Mouse (Mus musculus) ES-Bruce4 (cell line): ENCODE data around the gene Nat8f4. TPM values are rescaled to one million over a fixed set of nuclear protein-coding genes. Genes with fewer than 3 reads are reported as not detected.
"Not testable (repeated sequence)": the region's sequence is repeated elsewhere in the genome, so short reads cannot be mapped to it uniquely, and the experiment has no call there.

Experiments used
- H3K27ac ChIP-seq: 2 replicates; pipeline ENCODE4 v1.5.1; 2012; ENCODE audit warnings: low read length, inconsistent platforms; ENCODE audit not compliant: insufficient read depth
- H3K27me3 ChIP-seq: 2 replicates; pipeline ENCODE4 v1.6.1; 2012; ENCODE audit warnings: mild to moderate bottlenecking, low read length, inconsistent platforms; ENCODE audit not compliant: control insufficient read depth, poor library complexity, insufficient read depth, severe bottlenecking
- H3K36me3 ChIP-seq: 2 replicates; pipeline ENCODE4 v1.6.1; 2012; ENCODE audit warnings: inconsistent platforms, mild to moderate bottlenecking, low read length, moderate library complexity; ENCODE audit not compliant: control insufficient read depth, poor library complexity, insufficient read depth, severe bottlenecking
- H3K4me1 ChIP-seq: one replicate; pipeline ENCODE4 v1.8.1; 2011; ENCODE audit warnings: low read length; ENCODE audit not compliant: control insufficient read depth, insufficient read depth
- H3K4me3 ChIP-seq: 2 replicates; pipeline ENCODE4 v1.5.1; 2011; ENCODE audit warnings: low read depth, mild to moderate bottlenecking, low read length
- H3K9ac ChIP-seq: 2 replicates; pipeline ENCODE4 v1.6.1; 2012; ENCODE audit warnings: low read depth, mild to moderate bottlenecking, inconsistent platforms; ENCODE audit not compliant: poor library complexity, severe bottlenecking
- H3K9me3 ChIP-seq: replicated peaks from 2 replicates; pipeline ENCODE4 v1.6.1; 2012; ENCODE audit warnings: mild to moderate bottlenecking, low read length, inconsistent platforms; ENCODE audit not compliant: control insufficient read depth, poor library complexity, insufficient read depth, severe bottlenecking
- CTCF ChIP-seq: IDR thresholded peaks from one replicate; pipeline ENCODE4 v1.8.1; 2011; ENCODE audit warnings: low read depth, low read length
- EP300 ChIP-seq: IDR thresholded peaks from 2 replicates; pipeline ENCODE4 v1.6.1; 2011; ENCODE audit warnings: low read depth, low read length; ENCODE audit not compliant: insufficient read depth
- POLR2A ChIP-seq: IDR thresholded peaks from one replicate; pipeline ENCODE4 v1.8.1; 2011; ENCODE audit warnings: low read length; ENCODE audit not compliant: insufficient read depth
- polyA plus RNA-seq: library from polyadenylated mRNA; stranded (reverse); fragments of >200 nt; gene quantifications from 2 replicates; pipeline ENCODE4 v1.2.4, GENCODE M21; 2011; ENCODE audit warnings: low read depth; ENCODE audit not compliant: missing spikeins, insufficient read depth, insufficient read length

The Nat8f4 gene
- polyA plus RNA-seq: 0.45 and 1.2 TPM in 2 replicates

- not testable (repeated sequence) for H3K9ac ChIP-seq, H3K27ac ChIP-seq, H3K36me3 ChIP-seq, H3K4me1 ChIP-seq, H3K27me3 ChIP-seq, H3K9me3 ChIP-seq
- H3K4me3 ChIP-seq: peak within 1 kb of the TSS; percentile 24
- peak; percentile 70 for TF ChIP-seq CTCF
These were observed at the start of gene Nat8f4 for GRCm38 (mm10) chr6:85904642-85905061. Gene Nat8f4 (minus strand): TSS chr6:85904884.

DNA sequence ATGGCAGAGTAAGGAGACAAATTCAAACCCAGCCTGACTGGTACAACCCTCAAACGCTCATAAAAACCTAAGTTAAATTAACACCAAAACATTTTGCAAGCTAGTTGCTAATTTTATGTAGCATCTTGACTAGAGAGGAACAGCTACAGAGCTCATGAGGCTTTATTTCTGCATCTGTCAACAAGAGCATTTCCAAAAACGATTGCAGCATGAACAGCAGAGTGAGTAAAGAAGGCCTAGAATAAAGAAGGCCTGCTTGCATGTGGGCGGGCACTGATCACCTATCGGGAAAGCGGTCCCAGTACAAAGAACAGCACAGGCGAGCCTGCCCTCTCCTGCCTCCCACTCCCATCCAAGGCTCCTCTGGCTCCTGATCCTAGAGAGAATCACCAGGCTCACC is 43.9 kb upstream of the Nat8f4 start:
- no peak for TF ChIP-seq EP300
- Histone ChIP-seq H3K27ac (no peak overlapping the region), H3K36me3 (peaks cover 58% of the 10 kb centered on the region), H3K4me1 (no peaks in the 10 kb centered on the region), H3K9ac (no peak overlapping the region), H3K9me3 (no peaks in the 10 kb centered on the region), H3K27me3 (no peaks in the 10 kb centered on the region), H3K4me3 (no peak overlapping the region)

- Histone ChIP-seq H3K9ac (no peak overlapping the region), H3K27me3 (no peaks in the 10 kb centered on the region), H3K36me3 (peaks cover 30% of the 10 kb centered on the region), H3K27ac (no peak overlapping the region), H3K4me1 (no peaks in the 10 kb centered on the region), H3K4me3 (no peak overlapping the region), H3K9me3 (no peaks in the 10 kb centered on the region)
- TF ChIP-seq EP300 (no peak), CTCF (no peak), POLR2A (no peak)
These were observed 37.8 kb upstream of the Nat8f4 start for GRCm38 (mm10) chr6:85942469-85942868.

GRCm38 (mm10) chr6:85938701-85939100 is 34.0 kb upstream of the Nat8f4 start:
- Histone ChIP-seq H3K36me3 (peaks cover 5% of the 10 kb centered on the region; the same call in 1 of the 2 replicates), H3K27me3 (no peaks in the 10 kb centered on the region), H3K27ac (no peak overlapping the region), H3K4me1 (no peaks in the 10 kb centered on the region), H3K9ac (no peak overlapping the region), H3K9me3 (no peaks in the 10 kb centered on the region), H3K4me3 (no peak overlapping the region)
- TF ChIP-seq POLR2A (no peak), CTCF (no peak), EP300 (no peak)

GRCm38 (mm10) chr6:85936508-85937465 is 32.1 kb upstream of the Nat8f4 start:
- not testable (repeated sequence) for H3K27me3 ChIP-seq, H3K27ac ChIP-seq, H3K4me1 ChIP-seq, H3K9me3 ChIP-seq, H3K36me3 ChIP-seq
- H3K4me3 ChIP-seq: peak overlapping the region; percentile 51
- TF ChIP-seq CTCF: peak; percentile 37
- peak overlapping the region; percentile 2; the same call in 1 of the 2 replicates for H3K9ac ChIP-seq

GRCm38 (mm10) chr6:85935646-85936045 is 31.0 kb upstream of the Nat8f4 start:
- Histone ChIP-seq H3K9me3 (no peaks in the 10 kb centered on the region), H3K36me3 (no peaks in the 10 kb centered on the region), H3K9ac (no peak overlapping the region), H3K4me1 (no peaks in the 10 kb centered on the region), H3K4me3 (no peak overlapping the region), H3K27me3 (no peaks in the 10 kb centered on the region), H3K27ac (no peak overlapping the region)
- TF ChIP-seq CTCF (peak; percentile 8), POLR2A (no peak), EP300 (no peak)
